Mouse (Mus musculus) erythroid progenitor cell, adult 5-6 weeks (primary cell): ENCODE data around the gene Nup85. TPM values are rescaled to one million over a fixed set of nuclear protein-coding genes. Genes with fewer than 3 reads are reported as not detected.

ENCODE experiments used
- ATAC-seq: replicated peaks from 2 replicates; pipeline ENCODE4 v1.8.0; 2016; ENCODE audit warnings: moderate number of reproducible peaks, mild to moderate bottlenecking, moderate TSS enrichment, inconsistent platforms; ENCODE audit not compliant: poor library complexity, low FRiP score, severe bottlenecking
- total RNA-seq, 2 experiments: library from RNA; stranded (forward) in 1 of 2; stranded (reverse) in 1 of 2; fragments of 150-400 nt in 1 of 2; fragments of 186-747, 209-891 nt in 1 of 2; gene quantifications; 2 replicates each; pipeline versions ENCODE4 v1.2.3 to v1.2.4; 2015 to 2017; ENCODE audit warnings: low replicate concordance in 2 of 2

Nup85 gene
- total RNA-seq, 2 experiments from 2014 or later, result 133 to 141 TPM

DNA sequence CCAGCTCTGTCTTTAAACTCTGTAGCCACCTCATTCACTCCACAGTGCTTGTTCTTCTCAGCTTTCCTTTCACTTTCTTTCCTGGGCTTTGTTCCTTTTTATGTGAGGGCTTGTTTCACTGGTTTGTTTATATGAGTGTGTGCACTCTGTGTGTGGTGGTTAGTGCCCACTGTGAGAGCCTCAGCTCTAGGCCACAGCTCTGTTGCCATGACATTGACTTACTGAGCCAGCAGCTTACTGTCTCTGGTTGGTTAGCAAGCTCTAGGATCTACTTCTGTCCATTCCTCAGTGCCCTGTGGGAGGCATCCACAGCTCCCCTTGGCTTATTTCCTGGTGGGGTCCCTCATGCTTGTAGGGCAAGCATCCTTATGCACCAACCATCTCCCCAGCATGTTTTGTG lies 14.8 kb downstream of the Nup85 start:
- ATAC-seq, result no peak

DNA sequence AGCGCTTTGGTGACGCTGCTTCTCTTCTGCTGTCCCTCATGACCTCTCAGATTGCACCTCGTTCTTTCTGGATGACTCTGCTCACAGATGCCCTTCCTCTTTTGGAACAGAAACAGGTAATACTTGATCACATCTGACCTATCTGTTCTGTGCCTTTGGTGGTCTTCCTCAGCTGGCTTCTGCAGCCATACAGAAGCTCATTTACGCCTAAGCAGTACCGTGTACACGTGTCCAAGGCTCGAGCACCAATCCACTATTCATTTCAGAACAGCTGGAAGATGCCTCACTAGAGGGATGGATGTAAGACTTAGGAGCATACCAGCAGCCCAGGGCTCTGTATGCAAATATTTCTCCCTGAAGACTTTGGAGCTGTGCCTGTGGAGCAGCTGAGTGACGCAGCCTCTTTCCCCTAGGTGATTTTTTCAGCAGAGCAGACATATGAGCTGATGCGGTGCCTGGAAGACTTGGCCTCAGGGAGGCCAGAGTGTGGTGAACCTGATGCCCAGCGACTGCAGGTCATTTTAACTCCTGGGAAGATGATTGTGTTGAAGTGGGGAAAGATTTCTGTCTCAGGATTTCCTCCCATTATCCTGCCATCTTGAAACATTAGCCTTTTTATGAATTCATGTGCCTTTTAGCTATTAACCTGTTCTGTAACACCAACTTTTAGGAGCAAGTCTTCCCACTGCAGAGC lies 18.8 kb downstream of the Nup85 start:
- no peak for ATAC-seq

DNA sequence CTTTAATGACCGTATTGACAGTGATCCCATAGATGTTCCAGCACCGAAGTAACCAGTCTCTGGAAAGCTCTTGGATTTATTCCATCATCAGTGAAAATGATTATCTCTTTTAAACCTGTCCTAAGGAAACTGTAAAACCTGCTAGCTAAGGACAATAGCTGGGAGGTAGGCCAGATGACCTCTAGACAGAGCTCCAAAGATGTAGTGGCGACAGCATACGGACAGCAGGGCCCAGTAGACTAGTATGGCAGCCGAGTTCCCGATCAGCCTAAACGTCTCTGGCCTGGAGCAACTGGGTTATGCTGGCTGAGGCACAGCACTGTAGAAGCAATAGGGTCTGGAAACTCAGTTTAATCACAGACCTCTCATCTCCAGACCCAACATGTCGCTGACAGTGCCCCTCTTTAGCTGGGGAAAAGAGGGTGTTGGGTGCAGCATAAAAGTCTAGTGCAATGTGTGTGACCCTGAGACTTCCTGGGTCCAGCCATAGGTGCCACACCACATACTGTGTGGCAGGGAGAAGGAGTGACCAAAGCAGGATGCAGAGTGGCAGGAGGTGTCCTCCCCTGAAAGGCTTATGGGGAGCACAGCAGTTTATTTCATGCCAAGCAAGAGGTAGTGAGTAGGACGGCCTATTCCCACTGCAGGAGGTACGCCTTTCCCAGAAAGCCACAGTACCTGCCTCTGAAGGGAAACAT lies 20.3 kb downstream of the Nup85 start:
- no peak for ATAC-seq

DNA sequence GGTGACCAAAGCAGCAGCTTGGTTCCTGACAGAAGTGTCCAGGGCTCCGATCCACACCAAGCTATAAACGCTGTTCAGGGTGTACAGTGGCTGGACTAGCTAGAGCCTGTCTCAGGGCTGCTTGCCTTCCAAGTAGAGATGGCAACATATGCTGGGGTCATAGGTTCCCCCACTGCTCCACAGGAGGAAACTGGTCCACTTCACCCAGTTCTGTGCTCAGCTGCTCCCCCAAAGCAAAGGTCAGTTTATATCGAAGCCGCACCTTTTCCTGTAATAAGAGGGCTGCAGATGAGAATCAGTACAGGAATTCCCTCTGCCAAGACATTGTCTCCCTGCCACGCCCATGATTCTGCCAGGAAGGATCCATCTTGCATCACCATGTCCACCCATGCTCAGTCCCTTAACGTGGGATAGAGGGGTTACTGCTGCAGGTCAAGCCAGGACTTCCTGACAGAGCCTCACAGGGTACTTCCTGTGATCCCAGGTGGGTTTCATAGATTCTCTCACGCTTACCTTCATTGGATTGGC lies 21.4 kb downstream of the Nup85 start:
- no peak for ATAC-seq

DNA sequence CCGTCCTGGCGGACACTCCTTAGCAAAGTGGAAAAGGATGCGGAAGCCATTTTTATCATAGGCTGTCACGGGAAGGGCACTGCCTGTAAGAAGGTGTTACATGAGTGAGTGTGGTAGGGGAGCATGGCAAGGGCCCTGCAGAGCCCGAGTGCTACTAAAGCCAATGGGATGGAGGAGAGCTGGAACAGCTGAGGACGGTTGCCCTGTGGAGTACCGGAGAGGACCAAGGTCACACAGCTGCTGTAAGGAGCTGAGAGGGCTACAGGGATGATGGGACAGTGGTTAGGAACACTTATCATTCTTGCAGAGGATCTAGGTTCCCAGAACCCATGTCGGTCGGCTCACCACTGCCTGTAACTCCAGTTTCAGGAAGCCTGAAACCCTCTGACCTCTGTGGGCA lies 22.2 kb downstream of the Nup85 start:
- no peak for ATAC-seq

DNA sequence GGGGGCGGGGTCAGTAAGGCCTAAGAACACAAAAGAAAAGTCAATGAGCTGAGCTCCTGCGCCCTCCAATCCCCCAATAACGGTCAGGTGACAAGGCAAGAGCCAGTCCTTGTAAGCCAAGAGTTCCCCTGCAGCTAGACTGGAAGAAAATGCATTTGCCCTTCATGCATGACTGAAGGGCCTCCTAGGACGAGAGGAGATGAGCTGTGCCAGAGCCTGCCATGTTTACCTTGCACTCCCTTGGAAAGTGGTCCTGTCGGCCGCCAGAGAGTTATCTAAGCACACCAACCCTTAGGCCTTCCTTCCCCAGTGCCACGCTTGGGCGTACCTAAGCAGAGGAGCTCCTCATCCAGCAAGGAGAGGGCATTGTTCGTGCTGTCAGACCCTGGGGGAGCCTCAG lies 23.8 kb downstream of the Nup85 start:
- no peak for ATAC-seq

DNA sequence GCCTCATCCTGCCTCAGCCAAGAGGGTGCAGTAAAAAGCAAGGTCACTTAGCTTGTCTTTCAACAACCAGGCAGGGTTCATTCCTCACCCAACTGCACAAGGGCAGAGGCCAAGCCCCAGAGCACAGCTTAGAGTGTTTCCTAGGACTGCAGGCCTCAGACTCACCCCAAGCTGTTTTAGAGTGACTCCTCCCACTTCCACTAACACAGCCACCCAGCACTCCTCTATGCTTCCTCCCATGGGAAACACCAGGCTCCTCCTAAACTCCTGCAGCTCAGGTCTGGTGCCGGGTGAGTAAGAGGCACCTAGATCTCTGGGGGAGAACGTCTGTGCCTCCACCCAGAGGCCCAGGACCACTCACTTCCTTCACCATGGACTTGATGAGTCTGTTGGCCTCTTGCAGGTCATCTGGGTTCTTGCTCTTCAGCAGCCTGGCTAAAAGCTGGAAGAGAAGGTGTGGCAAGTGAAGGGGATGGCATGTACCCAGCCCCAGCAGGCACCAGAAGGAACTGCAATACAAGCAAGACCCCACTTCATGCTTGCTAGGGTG lies 26.4 kb downstream of the Nup85 start:
- ATAC-seq, result no peak

DNA sequence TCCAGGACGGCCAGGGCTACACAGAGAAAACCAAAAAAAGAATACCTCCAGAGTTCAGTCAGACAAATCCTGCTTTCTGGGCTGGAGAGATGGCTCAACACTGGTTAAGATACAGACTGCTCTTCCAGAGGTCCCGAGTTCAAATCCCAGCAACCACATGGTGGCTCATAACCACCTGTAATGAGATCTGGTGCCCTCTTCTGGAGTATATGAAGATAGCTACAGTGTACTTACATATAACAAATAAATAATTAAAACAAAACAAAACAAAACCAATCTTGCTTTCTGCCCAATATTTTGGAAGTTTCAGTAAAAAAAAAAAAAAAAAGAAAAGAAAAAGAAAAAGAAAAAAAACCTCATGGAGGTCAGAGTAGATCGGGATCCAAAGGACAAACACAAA lies 31.0 kb downstream of the Nup85 start:
- ATAC-seq, result no peak

DNA sequence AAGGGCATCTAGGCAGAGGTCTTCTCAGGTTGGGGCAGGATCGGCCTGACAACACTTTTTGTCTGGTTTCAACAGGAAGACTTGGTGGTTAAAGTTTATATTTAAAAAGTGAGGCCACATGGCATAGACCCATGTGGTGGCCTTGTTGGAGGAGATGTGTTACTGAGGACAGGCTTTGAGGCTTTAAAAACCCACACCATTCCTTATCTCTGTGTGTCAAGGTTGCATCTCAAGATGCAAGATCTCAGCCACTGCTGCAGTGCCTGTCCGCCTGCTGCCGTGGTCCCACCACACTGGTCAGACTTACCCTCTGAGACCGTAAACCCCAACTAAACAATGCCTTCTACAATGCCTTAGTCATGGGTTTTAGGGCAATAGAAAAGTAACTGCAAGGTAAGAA lies 34.1 kb downstream of the Nup85 start:
- ATAC-seq, result no peak

DNA sequence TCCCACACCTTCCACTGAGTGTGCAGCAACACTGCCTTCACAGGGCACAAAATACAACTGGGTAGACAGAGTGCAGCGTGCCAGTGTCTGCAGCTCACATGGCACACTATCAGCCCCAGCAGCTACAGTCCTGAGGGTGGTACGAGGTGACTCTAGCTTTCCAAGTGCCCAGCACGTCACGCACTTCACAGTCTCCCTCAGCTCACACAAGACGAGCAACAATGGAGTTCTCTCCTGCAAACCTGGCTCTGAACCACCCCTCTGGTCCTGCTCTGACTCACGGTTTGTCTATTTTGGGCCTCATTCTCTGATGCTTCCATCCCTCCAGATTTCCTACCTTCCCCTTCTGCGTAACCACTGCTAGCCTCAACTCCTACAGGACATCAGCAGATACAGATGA lies 35.5 kb downstream of the Nup85 start:
- ATAC-seq, result no peak

DNA sequence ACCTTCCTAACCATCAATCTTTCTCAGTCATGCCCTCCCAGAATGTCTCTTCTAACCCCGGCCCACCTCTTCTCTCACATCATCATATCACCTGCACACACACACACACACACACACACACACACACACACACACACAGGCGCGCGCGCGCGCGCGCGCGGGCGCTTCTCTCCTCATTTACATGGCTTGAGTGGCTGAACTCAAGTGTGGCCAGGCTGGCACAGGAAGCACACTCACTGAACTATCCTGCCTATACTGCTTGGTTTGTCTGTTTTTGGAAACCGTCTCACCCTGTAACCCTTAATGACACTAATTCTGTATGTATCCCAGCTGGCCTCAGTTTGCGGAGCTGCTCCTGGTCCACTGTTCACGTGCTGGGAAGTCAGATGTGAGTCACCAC lies 36.5 kb downstream of the Nup85 start:
- no peak for ATAC-seq

DNA sequence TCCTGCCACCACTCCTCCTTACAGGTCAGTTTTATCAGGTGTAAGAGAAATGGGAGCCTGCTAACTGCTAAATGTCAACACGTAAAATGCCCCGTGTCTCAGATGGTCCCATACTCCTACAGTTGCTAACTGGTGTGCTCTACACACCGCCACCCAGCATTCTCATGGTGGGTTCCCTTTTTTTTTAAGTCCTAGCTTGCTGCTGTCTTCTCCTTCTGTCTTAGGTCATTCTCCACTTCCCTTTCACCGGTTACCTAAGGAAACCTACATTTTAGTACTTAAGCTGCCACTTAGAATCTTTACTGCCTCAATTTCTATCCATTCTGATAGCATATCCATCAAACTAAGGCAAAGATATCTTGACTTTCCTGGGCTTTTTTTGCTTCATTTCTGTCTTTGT lies 36.9 kb downstream of the Nup85 start:
- no peak for ATAC-seq

DNA sequence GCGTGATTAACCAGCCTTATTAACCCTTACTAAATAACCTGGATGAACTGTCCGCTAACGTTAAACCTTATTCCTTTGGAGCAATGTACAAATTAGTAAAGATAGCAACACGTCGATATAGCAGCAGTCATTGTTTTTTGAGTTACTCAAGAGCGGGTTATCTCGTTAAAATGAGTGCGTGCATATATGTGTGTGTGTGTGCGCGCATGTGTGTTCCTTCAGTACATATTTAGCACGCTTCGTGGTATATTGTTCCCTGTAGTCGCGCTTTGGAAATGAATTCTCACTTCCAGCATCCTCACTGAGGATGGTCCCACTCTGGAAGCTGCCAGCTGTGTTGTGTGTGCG lies 38.9 kb downstream of the Nup85 start:
- no peak for ATAC-seq

DNA sequence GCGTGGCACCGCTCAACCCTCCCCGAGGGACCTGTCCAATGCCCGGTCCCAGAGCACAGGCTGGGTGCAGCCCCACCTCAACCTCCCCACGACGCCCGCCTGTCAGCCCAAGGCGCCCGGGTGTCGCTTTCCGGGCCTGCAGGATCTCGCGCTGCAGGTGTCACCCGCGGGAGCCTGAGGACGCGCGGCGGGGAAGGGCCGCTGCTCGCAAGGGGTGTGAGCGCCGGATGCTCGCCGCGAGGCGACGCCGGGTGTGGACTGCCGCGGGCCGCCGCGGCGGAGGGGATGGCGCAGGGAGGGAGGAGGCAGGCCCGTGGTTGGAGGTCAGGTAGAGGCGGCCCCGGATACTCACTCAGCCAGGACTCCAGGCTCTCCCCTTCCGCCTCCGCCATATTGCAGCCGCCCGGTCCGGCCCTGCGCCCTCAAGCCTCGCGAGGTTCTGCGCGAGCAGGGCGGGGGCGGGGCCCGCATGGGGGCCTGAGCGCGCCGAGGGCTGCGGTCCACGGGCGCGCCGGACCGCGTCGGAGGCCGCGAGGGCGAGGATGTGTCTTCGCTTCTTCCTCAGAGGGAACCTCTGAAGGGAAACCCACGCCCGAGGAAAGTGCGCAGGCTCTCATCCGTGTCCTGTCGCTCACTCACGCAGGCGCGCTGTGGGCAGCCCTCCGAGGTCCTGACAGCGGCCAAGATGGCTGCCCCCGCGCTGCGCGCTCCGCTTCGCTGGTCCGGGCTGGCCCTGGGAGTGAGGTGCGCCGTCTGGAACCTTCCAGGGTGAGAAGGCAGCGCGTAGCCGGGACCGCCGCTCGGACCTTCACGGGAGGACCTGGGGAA lies 39.5 kb downstream of the Nup85 start, which contains the start of the genes Mrps7 and Gga3:
Gene Mrps7 (plus strand): TSS at position 450 of the 828 bp plus-strand sequence.
Gene Gga3 (minus strand): TSS at position 576 of the 828 bp plus-strand sequence.
- peak; percentile 88 for ATAC-seq

DNA sequence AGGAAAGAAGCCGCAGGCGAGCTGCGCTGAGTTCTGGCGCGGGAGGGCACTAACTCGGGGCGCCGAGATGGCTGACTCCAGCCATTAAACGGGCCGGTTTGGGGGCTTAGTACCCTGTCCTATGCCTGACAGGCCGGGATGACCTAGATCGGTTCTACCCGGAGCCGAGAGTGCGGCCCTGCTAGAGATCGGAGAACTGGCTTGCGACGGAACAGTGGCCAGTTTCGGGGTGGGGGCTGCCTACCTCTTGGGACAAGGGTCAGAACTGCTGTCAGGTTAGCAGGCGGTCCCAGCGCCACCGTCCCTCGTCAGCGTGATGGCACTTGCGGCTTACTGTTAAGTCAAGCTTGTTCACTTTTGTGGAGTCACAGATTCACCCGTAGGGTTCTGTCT lies 40.1 kb downstream of the Nup85 start:
- ATAC-seq, result no peak; the same call in 1 of the 2 replicates

DNA sequence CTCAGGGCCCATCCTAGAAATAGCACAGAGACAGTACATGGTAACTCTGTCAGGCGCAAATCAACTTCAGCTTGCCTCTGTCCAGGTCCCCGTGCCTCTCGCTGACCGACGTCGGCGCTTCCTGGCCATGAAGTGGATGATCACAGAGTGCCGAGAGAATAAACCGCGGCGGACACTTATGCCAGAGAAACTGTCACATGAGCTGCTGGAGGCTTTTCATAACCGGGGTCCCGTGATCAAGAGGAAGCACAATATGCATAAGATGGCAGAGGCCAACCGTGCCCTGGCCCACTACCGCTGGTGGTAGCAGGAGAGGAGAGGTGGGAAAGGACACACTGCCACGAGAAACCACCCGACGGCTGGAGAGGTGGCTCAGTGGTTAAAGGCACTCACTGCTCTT lies 42.5 kb downstream of the Nup85 start:
- no peak for ATAC-seq

DNA sequence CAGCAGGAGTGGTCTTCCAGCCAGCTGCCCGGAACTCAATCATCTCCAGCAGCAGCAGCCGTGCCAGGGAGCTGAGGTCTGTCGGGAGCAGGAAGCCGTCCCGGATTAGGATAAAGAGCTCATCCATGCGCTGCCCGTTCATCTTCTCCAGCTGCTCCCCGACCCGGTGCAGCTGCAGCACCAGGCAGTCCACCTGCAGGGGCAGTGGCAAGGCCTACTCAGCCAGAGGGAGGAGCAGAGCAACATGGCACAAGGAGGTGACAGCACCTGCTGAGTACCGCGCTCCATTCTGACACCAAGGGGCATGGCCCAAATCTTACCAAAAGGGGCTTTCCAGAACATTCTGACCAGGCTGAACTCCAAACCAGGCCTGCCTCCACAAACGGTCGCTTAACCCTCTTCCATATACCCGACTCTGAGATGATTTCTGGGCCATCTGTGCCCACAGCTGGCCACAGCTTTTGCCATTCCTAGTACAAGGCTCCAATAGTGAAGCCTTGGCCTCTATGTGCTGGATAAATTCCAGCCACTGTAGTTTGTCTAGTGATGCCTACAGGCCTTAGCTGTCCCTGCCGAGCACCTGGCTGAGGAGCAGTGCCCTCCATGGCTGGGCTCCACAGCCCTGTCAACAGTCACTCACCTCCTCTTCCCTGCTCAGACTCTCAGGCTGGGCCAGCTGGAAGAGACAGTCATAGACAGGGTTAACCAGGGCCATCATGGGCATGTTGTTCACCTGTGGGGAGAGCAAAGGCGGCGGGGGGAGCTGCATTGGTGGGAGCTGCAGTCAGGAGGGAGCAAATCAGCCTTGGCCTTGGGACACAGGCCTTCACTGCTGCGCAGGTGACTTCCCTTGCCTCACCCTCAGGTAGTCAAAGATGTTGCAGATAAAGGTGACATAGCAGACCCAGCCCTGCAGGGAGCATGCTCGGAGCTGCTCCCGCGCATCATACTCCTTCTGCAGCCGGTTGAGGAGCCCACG lies 44.5 kb downstream of the Nup85 start:
- no peak for ATAC-seq

DNA sequence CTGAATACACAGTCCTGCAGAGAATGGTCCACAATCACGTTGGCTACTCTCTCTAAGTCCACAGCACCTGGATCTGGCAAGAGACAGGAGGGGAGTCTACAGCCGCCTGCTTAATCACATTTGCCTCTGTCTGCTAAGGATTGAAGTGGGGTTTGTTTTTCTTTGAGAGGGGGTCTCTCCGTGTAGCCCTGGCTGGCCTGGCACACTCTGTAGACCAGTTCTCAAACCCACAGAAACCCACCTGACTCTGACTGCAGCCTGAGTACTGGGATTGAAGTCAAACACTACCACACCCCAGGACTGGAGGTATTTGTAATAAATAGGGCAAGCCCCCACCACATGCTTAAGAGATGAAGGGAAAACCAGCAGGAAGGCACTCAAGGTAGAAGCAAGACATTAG lies 45.3 kb downstream of the Nup85 start:
- no peak for ATAC-seq

DNA sequence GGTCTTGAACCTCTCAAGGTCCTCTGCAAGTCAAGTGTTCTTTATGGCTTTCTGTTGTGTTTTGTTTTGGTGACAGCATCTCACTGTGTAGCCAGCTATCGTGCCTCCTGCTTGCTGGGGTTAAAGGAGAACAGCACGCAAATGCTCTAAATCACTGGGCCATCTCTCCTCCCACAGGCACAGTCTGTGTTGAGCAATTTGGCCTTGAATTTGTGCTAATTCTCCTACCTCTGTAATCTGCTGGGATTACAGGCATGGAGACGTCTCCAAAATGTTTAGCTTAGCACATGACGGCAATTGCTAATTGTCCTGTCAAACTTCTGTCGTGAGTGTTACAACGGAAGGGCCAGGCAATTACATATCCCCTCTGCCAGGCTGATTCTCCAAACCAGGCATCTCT lies 46.9 kb downstream of the Nup85 start:
- no peak for ATAC-seq
